ENCODE assay signal across 8 mouse cellular contexts in genomic region chr7:19458591-19459111, GRCm38 (mm10). TPM values are rescaled to one million over a fixed set of nuclear protein-coding genes. Genes with fewer than 3 reads are reported as not detected.
DNase-seq lines count a peak whose midpoint lies in the region; ATAC-seq lines count a peak whose summit lies in the region.

TSS of gene Mark4 (minus strand) at chr7:19458821.

- no peaks in the 10 kb centered on the region for H3K9me3 ChIP-seq in intestine, embryonic 14.5 days (ENCODE audit: control insufficient read depth, low read length)
- no peaks in the 10 kb centered on the region for H3K9me3 ChIP-seq in midbrain, embryonic 10.5 days (replicated peaks)

- under 1% methylated on average over 37 of the region's 42 CpGs for WGBS in intestine, embryonic 14.5 days
- under 1% methylated on average over 29 of the region's 42 CpGs for WGBS in midbrain, embryonic 10.5 days

- peak within 1 kb of the TSS; percentile 91 for H3K4me3 ChIP-seq in intestine, embryonic 14.5 days (ENCODE audit: low read depth, low read length)
- H3K4me3 ChIP-seq in midbrain, embryonic 10.5 days: peak within 1 kb of the TSS; percentile 98

- peak; percentile 86 for ATAC-seq in intestine, embryonic 14.5 days (replicated peaks; ENCODE audit: low FRiP score, low TSS enrichment, low read depth)

- peak; percentile 89 for DNase-seq in adrenal gland, adult 2 months
- peak; percentile 90 for DNase-seq in embryo, embryonic 10.5 days (ENCODE audit: low spot score)
- DNase-seq in gastrocnemius, postnatal 25 days: peak; percentile 80
- DNase-seq in intestine, embryonic 14.5 days (ENCODE audit: low spot score): peak; percentile 92
- DNase-seq in left cerebral cortex, postnatal 36 days (ENCODE audit: low spot score in 2 of 2): peak; percentile 63 to 77
- peak; percentile 89 for DNase-seq in midbrain, embryonic 10.5 days (ENCODE audit: low spot score)
- DNase-seq in right cerebral cortex, postnatal 4 days: peak; percentile 82
- no peak for DNase-seq in MN1 (ENCODE audit: low spot score)

- intact Hi-C loops in left cerebral cortex, postnatal 36 days (cut with DNase I): loop anchor here (5.0 kb wide), 1 partner anchor 49 kb away; the partner anchor contains the start of genes Bloc1s3 and Trappc6a

- peaks cover 14% of the 10 kb centered on the region for H3K4me1 ChIP-seq in intestine, embryonic 14.5 days (replicated peaks; ENCODE audit: control insufficient read depth, insufficient read depth, low read length)
- peaks cover 45% of the 10 kb centered on the region for H3K4me1 ChIP-seq in midbrain, embryonic 10.5 days

- 0 out of 2 replicates have a peak, but pooled peaks cover 5% of the 10 kb centered on the region for H3K36me3 ChIP-seq in intestine, embryonic 14.5 days (ENCODE audit: control insufficient read depth, insufficient read depth, low read length)
- peaks cover 31% of the 10 kb centered on the region for H3K36me3 ChIP-seq in midbrain, embryonic 10.5 days

- H3K27ac ChIP-seq in intestine, embryonic 14.5 days (ENCODE audit: low read depth): peak within 1 kb of the TSS; percentile 65; the same call in 1 of the 2 replicates
- peak within 1 kb of the TSS; percentile 92 for H3K27ac ChIP-seq in midbrain, embryonic 10.5 days (replicated peaks)

- no peaks in the 10 kb centered on the region for H3K27me3 ChIP-seq in intestine, embryonic 14.5 days (replicated peaks; ENCODE audit: control insufficient read depth, insufficient read depth, low read length)
- peaks cover 9% of the 10 kb centered on the region for H3K27me3 ChIP-seq in midbrain, embryonic 10.5 days (ENCODE audit: low read depth, poor library complexity, severe bottlenecking)

- H3K9ac ChIP-seq in intestine, embryonic 14.5 days (ENCODE audit: low read length): peak within 1 kb of the TSS; percentile 44

- H3K4me2 ChIP-seq in intestine, embryonic 14.5 days (ENCODE audit: low read length): peak within 1 kb of the TSS; percentile 83

RNA-seq across cellular contexts. Expression of gene Mark4, which starts in this region (rescaled TPM):
- total RNA-seq in adrenal gland, adult 2 months (2021): 10 to 100 TPM; 40.5 to 56.8 TPM
- polyA plus RNA-seq in adrenal gland, adult 2 months (2012; rRNA removed): 71.6 and 79.0 TPM in 2 replicates
- total RNA-seq in gastrocnemius, postnatal 25 days (2021): 10 to 100 TPM; 13.2 to 13.8 TPM
- 7.5 and 8.5 TPM in 2 replicates for polyA plus RNA-seq in intestine, embryonic 14.5 days (2014; fragmentation: Nextera tagmentation; extraction: Ambion mirVana)
- total RNA-seq in left cerebral cortex, postnatal 36 days (2021): 10 to 100 TPM; 76.8 to 77.7 TPM
- 8.0 and 8.4 TPM in 2 replicates for polyA plus RNA-seq in midbrain, embryonic 10.5 days (2016; fragmentation: Nextera tagmentation; extraction: Ambion mirVana)
